Mouse (Mus musculus) splenic B cell, adult 2 months (primary cell): ENCODE results near the gene Dst.

ENCODE experiments used
- DNase-seq: peaks from one replicate; pipeline ENCODE4 v3.0.0-alpha.2; 2011; ENCODE audit warnings: low read depth, low spot score
- H3K27me3 ChIP-seq: 2 replicates; pipeline ENCODE4 v1.6.1; 2012; ENCODE audit warnings: mild to moderate bottlenecking, low read length, moderate library complexity, mixed read lengths; ENCODE audit not compliant: control insufficient read depth, poor library complexity, insufficient read depth, severe bottlenecking
- H3K36me3 ChIP-seq: 2 replicates; pipeline ENCODE4 v1.6.1; 2012; ENCODE audit warnings: mild to moderate bottlenecking, low read length, moderate library complexity, mixed read lengths; ENCODE audit not compliant: control insufficient read depth, poor library complexity, insufficient read depth, severe bottlenecking

Dst gene

GRCm38 (mm10) chr1:34189318-34189717 is 281.3 kb downstream of the Dst start:
- no peaks in the 10 kb centered on the region for H3K27me3 ChIP-seq
- DNase-seq, result no peak
- no peaks in the 10 kb centered on the region for H3K36me3 ChIP-seq

GRCm38 (mm10) chr1:34189970-34190369 is 281.9 kb downstream of the Dst start:
- DNase-seq, result peak; percentile 14
- H3K36me3 ChIP-seq, result no peaks in the 10 kb centered on the region
- no peaks in the 10 kb centered on the region for H3K27me3 ChIP-seq

GRCm38 (mm10) chr1:34192174-34192573 is 284.1 kb downstream of the Dst start:
- H3K36me3 ChIP-seq, result no peaks in the 10 kb centered on the region

GRCm38 (mm10) chr1:34200791-34201190 is 292.8 kb downstream of the Dst start:
- Histone ChIP-seq H3K27me3 (no peaks in the 10 kb centered on the region), H3K36me3 (no peaks in the 10 kb centered on the region)
- no peak for DNase-seq

More at GRCm38 (mm10) chr1:34192174-34192573, 284.1 kb downstream of the Dst start:
- no peaks in the 10 kb centered on the region for H3K27me3 ChIP-seq
- no peak for DNase-seq

- DNase-seq, result peak; percentile 45
- Histone ChIP-seq H3K27me3 (no peaks in the 10 kb centered on the region), H3K36me3 (no peaks in the 10 kb centered on the region)
These were observed 293.5 kb downstream of the Dst start for GRCm38 (mm10) chr1:34201483-34201882.

DNA sequence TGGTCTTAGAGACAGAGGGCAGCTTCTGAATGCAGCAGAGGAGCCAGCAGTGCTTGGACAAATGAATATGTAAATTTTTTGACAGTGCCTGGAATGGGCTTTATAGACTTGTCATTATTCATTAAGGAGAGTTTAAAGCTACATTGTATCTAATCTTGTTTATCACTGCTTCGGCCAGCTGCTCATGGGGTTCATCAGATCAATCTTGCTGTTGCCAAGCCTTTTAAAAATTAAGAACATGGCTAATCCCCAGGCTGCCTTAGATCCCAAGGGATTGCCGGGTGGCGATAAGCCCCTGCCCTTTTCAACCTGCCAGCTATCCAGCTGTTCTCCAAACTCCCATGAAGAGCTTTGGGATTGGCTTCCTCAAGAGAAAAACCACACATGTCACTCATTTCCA is 303.7 kb downstream of the Dst start:
- Histone ChIP-seq H3K27me3 (no peaks in the 10 kb centered on the region), H3K36me3 (no peaks in the 10 kb centered on the region)
- no peak for DNase-seq

DNA sequence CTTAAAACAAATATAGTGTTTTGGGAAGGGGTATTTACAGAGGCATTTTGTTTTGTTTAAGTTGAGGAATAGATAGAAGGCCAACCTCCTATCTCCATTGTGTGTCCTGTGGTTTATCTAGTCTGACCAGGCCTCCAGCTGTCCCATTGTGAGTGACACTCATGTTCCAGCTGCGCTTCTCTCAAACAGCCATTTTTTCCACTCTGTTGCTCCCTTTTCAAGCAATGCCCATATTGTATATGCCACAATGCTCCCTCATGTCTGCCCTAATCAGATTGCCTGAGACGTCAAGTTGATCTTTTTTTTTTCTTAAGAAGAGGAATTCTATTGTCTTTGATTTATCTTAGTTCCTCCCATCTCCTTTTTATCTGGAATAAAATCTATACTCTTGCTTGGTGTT is 308.4 kb downstream of the Dst start:
- no peaks in the 10 kb centered on the region for H3K36me3 ChIP-seq
- no peaks in the 10 kb centered on the region for H3K27me3 ChIP-seq
- DNase-seq, result no peak

- Histone ChIP-seq H3K36me3 (no peaks in the 10 kb centered on the region), H3K27me3 (no peaks in the 10 kb centered on the region)
- peak; percentile 86 for DNase-seq
These were observed 310.3 kb downstream of the Dst start for GRCm38 (mm10) chr1:34218323-34218722.

DNA sequence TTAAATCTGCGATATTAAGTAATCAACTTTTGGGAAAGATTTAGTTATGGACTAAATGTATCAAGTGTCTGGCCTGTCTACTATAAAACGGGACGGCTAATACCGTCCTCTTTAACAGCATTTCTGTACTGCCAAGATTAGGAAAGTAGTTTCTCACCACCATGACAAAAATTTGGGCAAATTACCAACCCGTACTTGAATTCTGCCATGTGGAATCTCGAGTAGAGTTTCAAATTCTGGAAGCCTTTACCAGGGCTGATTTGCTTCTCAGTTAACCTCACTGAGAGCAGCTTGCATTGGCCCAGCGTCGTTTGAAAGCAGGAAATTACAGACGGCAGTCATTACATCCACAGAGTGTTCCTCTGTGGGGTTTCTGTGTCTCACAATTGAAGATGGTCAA is 310.8 kb downstream of the Dst start:
- no peaks in the 10 kb centered on the region for H3K27me3 ChIP-seq
- DNase-seq, result no peak

GRCm38 (mm10) chr1:34220094-34220601 is 312.1 kb downstream of the Dst start:
- no peak for DNase-seq
- Histone ChIP-seq H3K36me3 (no peaks in the 10 kb centered on the region), H3K27me3 (no peaks in the 10 kb centered on the region)

More for the DNA sequence above, 310.8 kb downstream of the Dst start:
- H3K36me3 ChIP-seq, result no peaks in the 10 kb centered on the region

- DNase-seq, result no peak
These were observed 315.8 kb downstream of the Dst start for GRCm38 (mm10) chr1:34223866-34224265.

GRCm38 (mm10) chr1:34227676-34228075 is 319.7 kb downstream of the Dst start:
- no peaks in the 10 kb centered on the region for H3K27me3 ChIP-seq
- no peak for DNase-seq

More at GRCm38 (mm10) chr1:34223866-34224265, 315.8 kb downstream of the Dst start:
- H3K27me3 ChIP-seq, result no peaks in the 10 kb centered on the region
- H3K36me3 ChIP-seq, result no peaks in the 10 kb centered on the region

DNA sequence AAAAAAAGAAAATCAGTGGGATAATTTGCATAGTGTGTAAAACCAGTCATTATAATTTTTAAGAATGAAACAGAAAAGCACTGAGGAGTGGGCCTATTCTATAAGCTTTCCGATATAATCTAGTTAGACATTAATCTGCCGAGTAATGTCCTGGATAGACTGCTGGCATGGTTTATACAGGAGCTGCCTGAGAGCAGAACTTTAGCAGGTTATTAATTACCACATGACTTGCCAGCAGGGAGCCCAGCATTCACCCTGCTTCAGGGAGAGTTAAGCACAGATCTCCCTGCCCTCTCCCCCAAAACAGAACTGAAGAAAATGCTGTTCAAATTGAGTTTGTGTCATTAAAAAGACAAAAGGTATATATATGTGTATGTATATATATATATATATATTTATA is 323.0 kb downstream of the Dst start:
- no peaks in the 10 kb centered on the region for H3K36me3 ChIP-seq
- no peaks in the 10 kb centered on the region for H3K27me3 ChIP-seq
- DNase-seq, result no peak

More at GRCm38 (mm10) chr1:34227676-34228075, 319.7 kb downstream of the Dst start:
- H3K36me3 ChIP-seq, result no peaks in the 10 kb centered on the region

- Histone ChIP-seq H3K36me3 (no peaks in the 10 kb centered on the region), H3K27me3 (no peaks in the 10 kb centered on the region)
- DNase-seq, result no peak
These were observed 328.3 kb downstream of the Dst start for GRCm38 (mm10) chr1:34236254-34236723.

GRCm38 (mm10) chr1:34237211-34237610 is 329.2 kb downstream of the Dst start:
- DNase-seq, result no peak
- Histone ChIP-seq H3K36me3 (no peaks in the 10 kb centered on the region), H3K27me3 (no peaks in the 10 kb centered on the region)

- DNase-seq, result no peak
- no peaks in the 10 kb centered on the region for H3K27me3 ChIP-seq
- no peaks in the 10 kb centered on the region for H3K36me3 ChIP-seq
These were observed 329.7 kb downstream of the Dst start for GRCm38 (mm10) chr1:34237689-34238091.
